Mouse (Mus musculus): Measurements from ENCODE around the gene Prkce. TPM values are rescaled to one million over a fixed set of nuclear protein-coding genes. Genes with fewer than 3 reads are reported as not detected.

Gene Prkce
- polyA plus RNA-seq, 1 experiment from 2014 or later = 18.7 TPM

DNA sequence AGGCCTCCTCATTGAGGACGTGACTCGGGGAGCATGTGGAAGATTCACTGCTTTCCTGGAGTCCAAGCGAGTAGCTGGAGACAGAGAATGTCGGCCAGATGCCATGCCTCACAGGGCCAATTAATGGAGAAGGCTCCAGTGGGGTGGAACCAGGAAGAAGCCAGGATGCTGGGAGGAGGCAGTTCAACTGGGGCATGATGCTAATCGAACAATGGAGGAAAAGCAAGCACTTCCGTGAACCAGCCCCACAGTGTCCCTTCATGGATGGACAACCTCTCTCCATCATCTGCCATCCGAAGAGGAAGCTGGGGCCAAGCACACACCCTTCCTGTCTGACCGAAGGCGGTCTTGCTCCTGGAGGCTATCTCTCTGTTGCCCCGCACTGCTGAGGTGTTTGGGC lies 381.5 kb downstream of the Prkce start:
- no peaks in the 10 kb centered on the region for H3K27me3 ChIP-seq
- H3K36me3 ChIP-seq = no peaks in the 10 kb centered on the region
- no peak overlapping the region for H3K9ac ChIP-seq
- H3K4me3 ChIP-seq = no peak overlapping the region
- 85% methylated on average over 10 of the region's 10 CpGs for WGBS
- H3K4me2 ChIP-seq = no peak overlapping the region
- ATAC-seq (ENCODE audit: low FRiP score) = no peak
- no peak overlapping the region for H3K27ac ChIP-seq
- H3K4me1 ChIP-seq (replicated peaks) = no peaks in the 10 kb centered on the region
- no peaks in the 10 kb centered on the region for H3K9me3 ChIP-seq

DNA sequence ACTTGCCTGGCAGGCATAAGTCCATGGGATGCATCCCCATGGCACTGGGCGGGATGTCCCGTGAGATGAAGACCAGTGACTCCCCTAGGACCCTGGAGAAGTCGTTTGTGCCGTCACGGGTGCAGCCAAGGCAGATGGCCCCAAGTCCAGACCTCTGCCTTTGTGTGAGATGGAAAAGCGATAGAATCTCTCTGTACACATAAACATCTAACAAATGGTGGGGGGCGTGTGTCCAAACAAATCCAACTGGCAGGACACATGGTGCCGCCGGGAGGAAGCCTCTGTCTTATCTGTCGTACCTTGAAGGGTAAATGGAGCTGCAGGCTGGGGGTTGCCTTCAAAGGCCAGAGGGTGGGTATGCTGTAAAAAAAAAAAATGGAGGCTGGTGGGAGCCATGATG lies 384.0 kb downstream of the Prkce start:
- WGBS = 86% methylated on average over 10 of the region's 10 CpGs
- no peaks in the 10 kb centered on the region for H3K4me1 ChIP-seq (replicated peaks)
- no peak overlapping the region for H3K9ac ChIP-seq
- no peaks in the 10 kb centered on the region for H3K27me3 ChIP-seq
- H3K4me3 ChIP-seq = no peak overlapping the region
- no peaks in the 10 kb centered on the region for H3K9me3 ChIP-seq
- H3K27ac ChIP-seq = no peak overlapping the region
- no peak for ATAC-seq (ENCODE audit: low FRiP score)
- H3K36me3 ChIP-seq = no peaks in the 10 kb centered on the region
- H3K4me2 ChIP-seq = no peak overlapping the region

DNA sequence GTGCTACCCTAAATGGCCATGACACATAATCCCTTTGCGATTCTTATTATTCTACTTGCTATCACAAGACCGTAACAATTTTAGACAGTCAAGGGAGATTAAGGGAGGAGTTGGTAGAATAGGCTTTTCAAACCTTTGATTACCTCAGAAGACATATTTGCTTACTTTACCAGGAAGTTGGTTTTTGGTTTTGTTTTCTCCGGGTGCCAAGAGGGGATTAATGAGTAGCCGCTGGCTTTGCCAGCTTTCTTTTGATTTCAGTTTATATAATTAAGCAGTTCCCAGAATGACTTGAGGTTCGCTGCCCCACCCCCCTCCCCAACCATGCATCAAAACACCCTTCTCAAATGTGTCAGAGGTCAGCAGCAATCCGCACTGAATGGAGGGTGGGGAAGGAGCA lies 384.4 kb downstream of the Prkce start:
- H3K4me2 ChIP-seq = no peak overlapping the region
- no peak for ATAC-seq (ENCODE audit: low FRiP score)
- 80% methylated on average over 6 of the region's 6 CpGs for WGBS
- no peaks in the 10 kb centered on the region for H3K36me3 ChIP-seq
- no peak overlapping the region for H3K9ac ChIP-seq
- H3K4me1 ChIP-seq (replicated peaks) = no peaks in the 10 kb centered on the region
- H3K9me3 ChIP-seq = no peaks in the 10 kb centered on the region
- no peak overlapping the region for H3K4me3 ChIP-seq
- H3K27me3 ChIP-seq = no peaks in the 10 kb centered on the region
- no peak overlapping the region for H3K27ac ChIP-seq

DNA sequence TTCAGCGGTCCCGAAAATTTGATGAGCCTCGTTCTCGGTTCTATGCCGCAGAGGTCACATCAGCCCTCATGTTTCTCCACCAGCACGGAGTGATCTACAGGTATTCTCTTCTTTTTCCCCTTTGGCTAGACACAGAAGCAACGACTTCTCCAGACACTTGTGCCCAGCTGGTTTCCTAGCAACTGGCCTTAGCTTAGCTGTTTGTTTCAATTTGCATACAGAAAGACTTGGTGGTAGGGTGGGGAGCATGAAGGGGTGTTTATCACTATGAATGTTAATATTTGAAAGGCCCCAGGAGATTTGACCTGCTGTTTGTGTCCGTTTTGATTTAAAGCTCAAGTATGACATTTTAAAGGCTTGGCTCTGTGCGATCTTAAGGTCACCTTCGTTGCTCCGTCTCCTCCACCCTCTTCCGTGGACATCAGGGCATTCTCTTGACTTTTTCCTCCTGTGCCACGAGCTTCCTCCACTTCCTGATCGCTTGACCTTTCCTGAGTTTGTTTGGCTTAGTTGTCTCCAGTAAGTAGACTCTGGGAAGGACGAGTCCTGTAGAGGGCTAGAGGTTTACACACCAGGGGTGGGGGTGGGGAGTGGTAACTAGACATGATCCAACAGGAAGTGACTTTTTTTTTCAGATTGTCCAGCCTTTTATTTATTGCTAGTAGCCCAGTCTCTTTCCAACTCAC lies 391.8 kb downstream of the Prkce start:
- Histone ChIP-seq H3K27ac (no peak overlapping the region), H3K9ac (no peak overlapping the region), H3K27me3 (no peaks in the 10 kb centered on the region), H3K36me3 (no peaks in the 10 kb centered on the region; the same call in 1 of the 2 replicates), H3K9me3 (no peaks in the 10 kb centered on the region), H3K4me1 (replicated peaks) (peaks cover 5% of the 10 kb centered on the region; the same call in 1 of the 2 replicates), H3K4me3 (no peak overlapping the region), H3K4me2 (no peak overlapping the region)
- ATAC-seq (ENCODE audit: low FRiP score) = no peak
- WGBS = 79% methylated on average over 15 of the region's 15 CpGs

DNA sequence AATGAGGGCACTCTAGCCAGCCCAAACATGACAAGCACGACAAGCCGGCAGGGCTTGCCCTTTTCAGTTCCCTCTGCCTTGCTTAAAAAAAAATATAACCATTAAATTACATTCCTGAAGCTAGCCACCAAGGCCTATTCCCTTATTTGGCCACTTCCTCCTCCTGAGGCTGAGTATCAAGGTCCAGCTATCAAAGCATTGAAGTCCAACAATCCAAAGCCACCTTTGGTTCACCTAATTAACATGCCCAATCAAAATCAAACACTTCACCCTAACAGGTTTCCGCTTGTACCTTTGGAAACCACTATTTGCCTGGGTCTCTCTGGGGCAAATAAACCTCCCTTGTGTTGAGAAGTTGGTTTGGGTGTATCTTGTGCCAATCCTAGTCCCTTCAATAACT lies 392.9 kb downstream of the Prkce start:
- H3K9ac ChIP-seq = no peak overlapping the region
- no peak for ATAC-seq (ENCODE audit: low FRiP score)
- H3K36me3 ChIP-seq = no peaks in the 10 kb centered on the region; the same call in 1 of the 2 replicates
- no peaks in the 10 kb centered on the region for H3K27me3 ChIP-seq
- no peak overlapping the region for H3K4me2 ChIP-seq
- no peak overlapping the region for H3K27ac ChIP-seq
- peaks cover 5% of the 10 kb centered on the region; the same call in 1 of the 2 replicates for H3K4me1 ChIP-seq (replicated peaks)
- WGBS = 96% methylated on average over 3 of the region's 3 CpGs
- no peak overlapping the region for H3K4me3 ChIP-seq
- no peaks in the 10 kb centered on the region for H3K9me3 ChIP-seq

DNA sequence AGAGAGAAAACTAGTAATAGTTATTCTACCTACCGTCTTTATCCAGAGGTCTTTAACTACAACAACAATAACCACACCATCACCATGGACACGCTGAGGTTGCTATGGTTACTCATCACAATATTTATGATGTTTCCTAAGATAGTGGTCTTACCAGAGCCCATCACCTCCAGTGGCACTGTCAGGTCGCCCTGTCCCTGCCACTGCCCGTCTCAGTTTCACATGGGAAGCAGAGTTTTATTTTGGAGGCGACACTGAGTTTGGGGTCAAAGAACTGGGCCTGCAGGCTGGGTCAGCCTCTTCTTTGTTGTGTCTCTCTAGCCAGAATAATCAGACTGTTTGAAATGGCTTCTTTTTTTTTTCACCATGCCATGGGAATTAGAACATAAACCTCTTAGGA lies 402.9 kb downstream of the Prkce start:
- Histone ChIP-seq H3K9me3 (no peaks in the 10 kb centered on the region), H3K36me3 (no peaks in the 10 kb centered on the region), H3K27ac (no peak overlapping the region), H3K4me3 (no peak overlapping the region), H3K27me3 (no peaks in the 10 kb centered on the region), H3K4me1 (replicated peaks) (no peaks in the 10 kb centered on the region), H3K4me2 (no peak overlapping the region), H3K9ac (no peak overlapping the region)
- 86% methylated on average over 5 of the region's 5 CpGs for WGBS
- ATAC-seq (ENCODE audit: low FRiP score) = no peak

DNA sequence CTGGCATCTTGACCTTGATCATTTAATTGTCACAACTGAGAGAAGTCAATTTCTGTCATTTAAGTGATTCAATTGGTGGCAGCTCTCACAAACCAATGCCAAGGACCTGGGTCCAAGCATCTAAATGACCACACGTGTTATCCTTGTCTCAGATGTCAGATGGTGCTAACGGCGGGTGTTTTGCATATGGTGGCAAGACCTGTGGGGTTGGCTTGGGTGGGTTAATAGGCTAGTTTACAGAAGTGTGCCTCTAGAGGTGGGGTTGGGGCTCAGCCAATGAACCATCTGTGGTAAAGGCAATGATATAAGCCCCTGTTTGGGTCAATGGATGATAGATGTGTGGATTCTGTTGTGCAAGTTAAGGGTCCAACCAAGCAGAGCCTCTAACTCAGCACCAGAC lies 403.7 kb downstream of the Prkce start:
- no peak overlapping the region for H3K27ac ChIP-seq
- no peaks in the 10 kb centered on the region for H3K4me1 ChIP-seq (replicated peaks)
- 93% methylated on average over 3 of the region's 3 CpGs for WGBS
- no peak overlapping the region for H3K9ac ChIP-seq
- no peak overlapping the region for H3K4me2 ChIP-seq
- H3K9me3 ChIP-seq = no peaks in the 10 kb centered on the region
- H3K27me3 ChIP-seq = no peaks in the 10 kb centered on the region
- no peaks in the 10 kb centered on the region for H3K36me3 ChIP-seq
- no peak for ATAC-seq (ENCODE audit: low FRiP score)
- no peak overlapping the region for H3K4me3 ChIP-seq

DNA sequence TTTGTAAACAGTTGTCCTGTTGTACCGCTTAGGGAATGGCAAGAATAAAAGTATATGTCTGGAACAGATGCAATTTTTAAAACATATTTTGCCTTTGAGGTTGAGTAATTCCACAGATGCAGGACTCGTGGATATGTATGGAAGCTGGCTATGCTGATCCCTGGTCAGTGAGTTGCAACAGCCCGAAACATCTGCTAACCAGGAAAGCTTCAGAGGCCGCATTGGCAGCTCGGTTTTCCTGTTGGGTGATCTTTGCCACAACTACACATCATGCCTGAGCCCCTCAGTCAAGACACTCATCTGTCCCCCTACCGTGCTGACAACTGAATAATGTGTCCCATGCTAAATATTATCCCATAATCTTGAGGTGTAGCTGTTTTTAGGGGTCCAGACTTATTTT lies 404.6 kb downstream of the Prkce start:
- no peaks in the 10 kb centered on the region for H3K9me3 ChIP-seq
- H3K27ac ChIP-seq = no peak overlapping the region
- 88% methylated on average over 6 of the region's 6 CpGs for WGBS
- no peaks in the 10 kb centered on the region for H3K36me3 ChIP-seq
- H3K9ac ChIP-seq = no peak overlapping the region
- no peak for ATAC-seq (ENCODE audit: low FRiP score)
- H3K27me3 ChIP-seq = no peaks in the 10 kb centered on the region
- H3K4me2 ChIP-seq = no peak overlapping the region
- H3K4me1 ChIP-seq (replicated peaks) = no peaks in the 10 kb centered on the region
- H3K4me3 ChIP-seq = no peak overlapping the region

DNA sequence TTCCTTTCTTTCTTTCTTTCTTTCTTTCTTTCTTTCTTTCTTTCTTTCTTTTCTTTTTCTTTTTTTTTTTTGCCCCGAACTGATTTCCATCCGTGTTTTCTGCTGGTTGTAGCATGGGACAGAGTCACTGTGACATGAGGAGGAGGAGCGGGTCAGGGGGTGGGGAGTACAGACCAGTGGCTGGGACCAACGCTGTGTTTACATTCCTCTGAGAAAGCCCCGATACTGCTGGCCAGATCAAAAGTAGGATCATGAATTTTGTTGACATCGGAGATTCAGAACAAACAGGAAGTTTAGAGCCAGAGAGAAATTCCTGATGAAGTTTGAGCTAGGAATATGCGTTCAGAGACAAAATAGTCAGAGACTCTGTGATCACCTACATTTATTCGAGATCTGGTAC lies 405.0 kb downstream of the Prkce start:
- H3K27ac ChIP-seq = no peak overlapping the region
- no peak overlapping the region for H3K4me3 ChIP-seq
- no peaks in the 10 kb centered on the region for H3K4me1 ChIP-seq (replicated peaks)
- H3K9ac ChIP-seq = no peak overlapping the region
- H3K4me2 ChIP-seq = no peak overlapping the region
- WGBS = 80% methylated on average over 8 of the region's 8 CpGs
- H3K36me3 ChIP-seq = no peaks in the 10 kb centered on the region
- H3K9me3 ChIP-seq = no peaks in the 10 kb centered on the region
- H3K27me3 ChIP-seq = no peaks in the 10 kb centered on the region
- ATAC-seq (ENCODE audit: low FRiP score) = no peak

DNA sequence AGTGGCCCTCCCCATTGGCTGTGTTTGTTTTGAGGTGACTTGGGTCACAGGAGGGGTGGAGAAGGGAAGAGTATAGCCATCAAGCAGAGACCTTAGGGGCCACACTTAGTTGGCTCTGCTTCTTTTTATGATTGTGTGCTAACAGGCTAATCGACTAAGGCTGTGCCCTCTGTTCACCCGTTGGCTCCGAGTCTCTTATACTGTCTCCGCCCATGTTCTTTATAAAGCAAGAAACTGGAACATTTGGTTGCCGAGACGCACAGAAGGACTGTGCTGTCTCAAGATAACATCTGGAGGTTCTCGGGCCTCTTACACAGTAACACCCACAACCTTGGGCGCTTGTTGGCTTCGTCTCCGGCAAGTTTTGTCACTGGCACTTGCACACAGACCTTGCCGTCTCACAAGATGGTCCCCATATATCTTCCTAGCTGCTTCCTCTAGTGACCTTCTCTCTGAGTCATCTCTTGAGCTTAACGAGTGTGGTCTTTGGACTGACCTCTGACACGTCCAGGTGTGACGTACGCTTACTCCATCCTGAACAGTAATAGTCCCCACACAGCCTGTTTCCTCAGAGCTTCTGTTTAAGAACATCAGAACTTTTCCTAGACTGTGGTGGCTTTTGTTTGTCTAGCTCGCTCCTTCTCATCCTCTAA lies 406.1 kb downstream of the Prkce start:
- no peaks in the 10 kb centered on the region for H3K36me3 ChIP-seq
- H3K27me3 ChIP-seq = no peaks in the 10 kb centered on the region
- H3K4me1 ChIP-seq (replicated peaks) = no peaks in the 10 kb centered on the region
- no peaks in the 10 kb centered on the region for H3K9me3 ChIP-seq
- ATAC-seq (ENCODE audit: low FRiP score) = no peak
- WGBS = 82% methylated on average over 16 of the region's 16 CpGs
- no peak overlapping the region for H3K4me2 ChIP-seq
- H3K27ac ChIP-seq = no peak overlapping the region
- no peak overlapping the region for H3K4me3 ChIP-seq
- H3K9ac ChIP-seq = no peak overlapping the region

DNA sequence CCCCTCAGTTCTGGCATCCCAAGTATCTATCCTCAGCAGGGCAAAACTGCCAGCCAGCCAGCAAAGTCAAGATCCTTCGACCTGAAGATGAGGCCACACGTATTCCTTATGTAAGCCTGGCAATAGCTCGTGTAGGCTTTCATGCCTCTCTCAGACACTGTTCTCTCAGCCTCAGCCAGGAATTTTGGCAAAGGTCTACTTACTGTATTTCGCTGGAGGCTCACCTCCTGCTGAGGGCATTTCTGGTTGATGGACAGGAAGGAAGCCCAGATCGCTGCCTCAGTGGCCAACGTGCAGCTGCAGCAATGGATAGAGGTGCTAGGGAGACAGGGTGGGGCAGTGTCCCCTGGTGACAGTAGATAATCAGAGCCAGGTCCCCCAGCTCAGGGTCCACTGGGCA lies 413.1 kb downstream of the Prkce start:
- H3K4me1 ChIP-seq (replicated peaks) = no peaks in the 10 kb centered on the region
- no peak for ATAC-seq (ENCODE audit: low FRiP score)

DNA sequence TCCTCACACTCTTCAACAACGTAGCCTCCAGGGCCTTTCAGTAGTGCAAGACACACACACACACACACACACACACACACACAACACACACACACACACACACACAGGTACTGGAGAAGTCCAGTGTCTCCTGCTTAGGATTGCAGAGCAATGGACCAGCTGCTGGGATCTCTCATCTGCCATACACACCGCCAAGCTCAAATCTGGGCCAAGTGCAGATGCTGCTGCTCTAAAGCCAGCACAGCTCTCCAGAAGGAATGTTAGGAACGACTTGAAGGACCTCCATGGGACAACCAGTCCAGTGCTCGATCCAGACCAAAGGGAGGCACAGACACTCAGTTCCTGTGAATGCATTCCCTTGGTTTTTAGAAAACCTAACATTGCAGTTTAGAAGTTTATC lies 414.8 kb downstream of the Prkce start:
- H3K27me3 ChIP-seq = no peaks in the 10 kb centered on the region
- no peaks in the 10 kb centered on the region for H3K9me3 ChIP-seq
- WGBS = 85% methylated on average over 4 of the region's 4 CpGs
- no peak overlapping the region for H3K4me2 ChIP-seq
- H3K4me1 ChIP-seq (replicated peaks) = no peaks in the 10 kb centered on the region
- no peak overlapping the region for H3K9ac ChIP-seq
- no peak overlapping the region for H3K27ac ChIP-seq
- no peak for ATAC-seq (ENCODE audit: low FRiP score)
- H3K4me3 ChIP-seq = no peak overlapping the region
- no peaks in the 10 kb centered on the region for H3K36me3 ChIP-seq

More for the DNA sequence above, 413.1 kb downstream of the Prkce start:
- Histone ChIP-seq H3K9me3 (no peaks in the 10 kb centered on the region), H3K4me2 (no peak overlapping the region), H3K36me3 (no peaks in the 10 kb centered on the region), H3K4me3 (no peak overlapping the region), H3K9ac (no peak overlapping the region), H3K27me3 (no peaks in the 10 kb centered on the region), H3K27ac (no peak overlapping the region)
- 71% methylated on average over 6 of the region's 6 CpGs for WGBS

DNA sequence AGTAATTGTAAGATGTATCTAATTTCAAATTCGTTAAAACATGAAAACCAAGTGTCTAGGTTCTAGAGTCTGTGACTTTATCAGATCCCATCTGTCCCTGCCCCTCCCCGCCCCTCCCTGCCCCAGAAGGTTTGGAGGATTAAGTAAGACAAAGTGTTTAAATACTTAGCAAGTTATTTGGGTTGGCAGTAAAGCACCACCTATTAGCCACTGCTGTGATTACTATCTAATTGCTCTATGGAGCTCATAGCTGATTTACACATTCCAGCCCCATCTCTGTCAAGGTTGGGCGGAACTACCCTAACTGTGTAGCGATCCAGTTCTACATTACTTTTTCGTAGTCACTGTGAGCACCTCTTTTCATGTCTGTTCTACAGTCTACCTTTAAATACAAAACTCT lies 418.9 kb downstream of the Prkce start:
- Histone ChIP-seq H3K9me3 (no peaks in the 10 kb centered on the region), H3K36me3 (no peaks in the 10 kb centered on the region), H3K4me2 (no peak overlapping the region), H3K9ac (no peak overlapping the region), H3K27ac (no peak overlapping the region), H3K4me3 (no peak overlapping the region), H3K27me3 (no peaks in the 10 kb centered on the region), H3K4me1 (replicated peaks) (no peaks in the 10 kb centered on the region)
- 94% methylated on average over 5 of the region's 5 CpGs for WGBS
- ATAC-seq (ENCODE audit: low FRiP score) = no peak
